Mouse (Mus musculus): ENCODE measurements at regions not wholly inside any gene's neighbourhood (a gene's known extent, or its start where the extent isn't known, plus 50 kb on each side); places are given as distances from the start of the nearest gene placed in this dataset.
"Not testable (repeated sequence)": the region's sequence is repeated elsewhere in the genome, so short reads cannot be mapped to it uniquely, and the experiment has no call there.

GRCm38 (mm10) chr2:39835370-39835769 is 609.1 kb upstream of the Ppp6c start:
- intact Hi-C loops (cut with DNase I) = no loop called here

GRCm38 (mm10) chr2:39823851-39824250 is 597.6 kb upstream of the Ppp6c start:
- no peak for DNase-seq
- intact Hi-C loops (cut with DNase I) = no loop called here

More at GRCm38 (mm10) chr2:39835370-39835769, 609.1 kb upstream of the Ppp6c start:
- DNase-seq = no peak

- intact Hi-C loops (cut with DNase I) = not testable (repeated sequence)
- DNase-seq = peak; percentile 2 to 13
Measured at GRCm38 (mm10) chr2:39806681-39807080, 580.4 kb upstream of the Ppp6c start.

All from heart, postnatal 14 days (tissue).